ENCODE assay signal across 33 mouse cellular contexts in genomic region chr8:121943716-121944115, GRCm38 (mm10). TPM values are rescaled to one million over a fixed set of nuclear protein-coding genes. Genes with fewer than 3 reads are reported as not detected.
DNase-seq lines count a peak whose midpoint lies in the region; ATAC-seq lines count a peak whose summit lies in the region.
"Had no signal": no experiment of that assay in that cellular context is flagged by ENCODE, and none has a peak within 500 bp of the region (broad histone marks: within the 10 kb centered on the region; RNA-seq: fewer than 3 reads in every experiment).

No protein-coding gene starts in this region.

- no peak for ATAC-seq in kidney, embryonic 16.5 days (ENCODE audit: low FRiP score, low TSS enrichment)
- no peak for ATAC-seq in liver, embryonic 16.5 days (ENCODE audit: low read depth)
- ATAC-seq in liver, embryonic 12.5 days = no peak
- ATAC-seq: CD4-positive, CD25-positive, alpha-beta regulatory T cell, adult 4 months; forebrain, embryonic 13.5 days; midbrain, embryonic 16.5 days had no signal

- intact Hi-C loops in gastrocnemius, postnatal 14 days (cut with DNase I; ENCODE audit: low total_unique reads) = no loop called here

- H3K9me3 ChIP-seq in kidney, embryonic 16.5 days (ENCODE audit: low read length) = no peaks in the 10 kb centered on the region
- H3K9me3 ChIP-seq in liver, embryonic 16.5 days (replicated peaks; ENCODE audit: control insufficient read depth, low read length) = no peaks in the 10 kb centered on the region
- H3K9me3 ChIP-seq in liver, embryonic 12.5 days (replicated peaks) = no peaks in the 10 kb centered on the region
- H3K9me3 ChIP-seq: forebrain, embryonic 13.5 days; hindbrain, embryonic 13.5 days; limb, embryonic 15.5 days had no signal

- WGBS in kidney, embryonic 16.5 days = 78% methylated on average over 8 of the region's 8 CpGs
- WGBS in liver, embryonic 16.5 days (ENCODE audit: insufficient replicate concordance) = 76% methylated on average over 8 of the region's 8 CpGs
- 73% methylated on average over 8 of the region's 8 CpGs for WGBS in liver, embryonic 12.5 days (ENCODE audit: insufficient replicate concordance)

- peak; percentile 68 for DNase-seq in gastrocnemius, postnatal 25 days
- no peak for DNase-seq in gastrocnemius, postnatal 14 days
- peak; percentile 58 for DNase-seq in kidney, adult 9 months
- DNase-seq in skeletal muscle tissue, adult 2 months (ENCODE audit: low read depth, low spot score) = peak; percentile 91
- DNase-seq: adrenal gland, postnatal 14 days; cerebellum, adult 11 months; cerebellum, adult 9-10 months; cerebellum, postnatal 36 days; heart, adult 2 months; heart, postnatal 4 days; lung, embryonic 14.5 days; lung, postnatal 14 days; right cerebral cortex, postnatal 25 days; spleen, adult 18-20 months; thymus, adult 18-20 months; thymus, postnatal 25 days had no signal

- no peak overlapping the region for H3K27ac ChIP-seq in kidney, embryonic 16.5 days (ENCODE audit: low read length)
- peak overlapping the region; percentile 29; the same call in 1 of the 2 replicates for H3K27ac ChIP-seq in liver, embryonic 16.5 days (ENCODE audit: low read length)
- H3K27ac ChIP-seq in liver, embryonic 12.5 days = no peak overlapping the region
- H3K27ac ChIP-seq: forebrain, embryonic 13.5 days; heart, adult 2 months; hindbrain, embryonic 13.5 days; layer of hippocampus, adult 2 months; left cerebral cortex, adult 2 months; limb, embryonic 15.5 days had no signal

- H3K4me2 ChIP-seq in kidney, embryonic 16.5 days (replicated peaks; ENCODE audit: low read depth, low read length) = no peak overlapping the region
- H3K4me2 ChIP-seq in liver, embryonic 16.5 days (ENCODE audit: low read depth, low read length) = peak overlapping the region; percentile 36
- no peak overlapping the region for H3K4me2 ChIP-seq in liver, embryonic 12.5 days
- H3K4me2 ChIP-seq: forebrain, embryonic 13.5 days; heart, embryonic 12.5 days; hindbrain, embryonic 13.5 days; limb, embryonic 15.5 days; lung, embryonic 14.5 days had no signal

- H3K4me3 ChIP-seq in kidney, embryonic 16.5 days (ENCODE audit: low read length) = no peak overlapping the region
- peak overlapping the region; percentile 22; the same call in 1 of the 2 replicates for H3K4me3 ChIP-seq in liver, embryonic 16.5 days (ENCODE audit: low read depth, low read length)
- H3K4me3 ChIP-seq in liver, embryonic 12.5 days = no peak overlapping the region
- H3K4me3 ChIP-seq: forebrain, embryonic 13.5 days; heart, adult 2 months; heart, embryonic 12.5 days; hindbrain, embryonic 13.5 days; layer of hippocampus, adult 2 months; left cerebral cortex, adult 2 months; limb, embryonic 15.5 days had no signal

- H3K9ac ChIP-seq in kidney, embryonic 16.5 days (replicated peaks; ENCODE audit: low read length) = no peak overlapping the region
- H3K9ac ChIP-seq in liver, embryonic 16.5 days (ENCODE audit: low read depth, low read length) = peak overlapping the region; percentile 34; the same call in 1 of the 2 replicates
- H3K9ac ChIP-seq in liver, embryonic 12.5 days = no peak overlapping the region
- H3K9ac ChIP-seq: forebrain, embryonic 13.5 days; heart, embryonic 12.5 days; hindbrain, embryonic 13.5 days; limb, embryonic 15.5 days; lung, embryonic 14.5 days had no signal

- H3K27me3 ChIP-seq in kidney, embryonic 16.5 days (ENCODE audit: insufficient read depth, low read length) = no peaks in the 10 kb centered on the region
- no peaks in the 10 kb centered on the region for H3K27me3 ChIP-seq in liver, embryonic 16.5 days (ENCODE audit: control insufficient read depth, insufficient read depth, low read depth, low read length)
- peaks cover 34% of the 10 kb centered on the region for H3K27me3 ChIP-seq in liver, embryonic 12.5 days (replicated peaks)
- H3K27me3 ChIP-seq: forebrain, embryonic 13.5 days; hindbrain, embryonic 13.5 days; limb, embryonic 15.5 days had no signal

- no peaks in the 10 kb centered on the region for H3K36me3 ChIP-seq in kidney, embryonic 16.5 days (ENCODE audit: insufficient read depth, low read length)
- H3K36me3 ChIP-seq in liver, embryonic 16.5 days (ENCODE audit: control insufficient read depth, insufficient read depth) = peaks cover 1% of the 10 kb centered on the region; the same call in 1 of the 2 replicates
- no peaks in the 10 kb centered on the region for H3K36me3 ChIP-seq in liver, embryonic 12.5 days
- H3K36me3 ChIP-seq: heart, embryonic 12.5 days; hindbrain, embryonic 13.5 days; limb, embryonic 15.5 days had no signal

- H3K4me1 ChIP-seq in kidney, embryonic 16.5 days (ENCODE audit: insufficient read depth, low read length) = peaks cover 16% of the 10 kb centered on the region
- peaks cover 22% of the 10 kb centered on the region for H3K4me1 ChIP-seq in liver, embryonic 16.5 days (ENCODE audit: control insufficient read depth, low read depth, low read length)
- peaks cover 27% of the 10 kb centered on the region for H3K4me1 ChIP-seq in liver, embryonic 12.5 days

RNA-seq across cellular contexts. Expression of gene Car5a, which starts 1.0 kb away (rescaled TPM):
- total RNA-seq in gastrocnemius, postnatal 25 days (2021) = not detected
- total RNA-seq in gastrocnemius, postnatal 14 days (2021) = not detected
- not detected in 2 replicates for polyA plus RNA-seq in kidney, embryonic 16.5 days (2015; fragmentation: Nextera tagmentation; extraction: Ambion mirVana)
- 5.6 and 8.4 TPM in 2 replicates for polyA plus RNA-seq in liver, embryonic 16.5 days (2015; fragmentation: Nextera tagmentation; extraction: Ambion mirVana)
- polyA plus RNA-seq in liver, embryonic 12.5 days (2016; fragmentation: Nextera tagmentation; extraction: Ambion mirVana) = 0.69 and 0.85 TPM in 2 replicates
- total RNA-seq: heart, adult 2 months; heart, postnatal 4 days; layer of hippocampus, adult 2 months; layer of hippocampus, postnatal 14 days; left cerebral cortex, adult 2 months; left cerebral cortex, postnatal 36 days; neutrophil, adult 5-6 weeks had no signal
- polyA plus RNA-seq: CD4-positive, CD25-positive, alpha-beta regulatory T cell, adult 4 months; embryonic facial prominence, embryonic 11.5 days; forebrain, embryonic 13.5 days; heart, adult 2 months; heart, embryonic 12.5 days; heart, postnatal 0 days; limb, embryonic 15.5 days; lung, embryonic 14.5 days; neural tube, embryonic 11.5 days had no signal

RNA-seq across cellular contexts. Expression of gene Banp, which starts 5.8 kb away (rescaled TPM):
- 10 to 100 TPM; 11.3 to 13.9 TPM for total RNA-seq in gastrocnemius, postnatal 25 days (2021)
- total RNA-seq in gastrocnemius, postnatal 14 days (2021) = 1 to 10 TPM; 8.3 to 8.4 TPM
- 50.7 TPM in 2 replicates for polyA plus RNA-seq in kidney, embryonic 16.5 days (2015; fragmentation: Nextera tagmentation; extraction: Ambion mirVana)
- 17.1 and 20.2 TPM in 2 replicates for polyA plus RNA-seq in liver, embryonic 16.5 days (2015; fragmentation: Nextera tagmentation; extraction: Ambion mirVana)
- polyA plus RNA-seq in liver, embryonic 12.5 days (2016; fragmentation: Nextera tagmentation; extraction: Ambion mirVana) = 22.4 and 25.4 TPM in 2 replicates

RNA-seq across cellular contexts. Expression of gene Slc7a5, which starts 36.2 kb away (rescaled TPM):
- 1 to 10 TPM; 1.8 to 2.0 TPM for total RNA-seq in gastrocnemius, postnatal 25 days (2021)
- total RNA-seq in gastrocnemius, postnatal 14 days (2021) = 1 to 10 TPM; 4.2 to 5.7 TPM
- 15.1 and 17.0 TPM in 2 replicates for polyA plus RNA-seq in kidney, embryonic 16.5 days (2015; fragmentation: Nextera tagmentation; extraction: Ambion mirVana)
- polyA plus RNA-seq in liver, embryonic 16.5 days (2015; fragmentation: Nextera tagmentation; extraction: Ambion mirVana) = 32.9 and 36.9 TPM in 2 replicates
- polyA plus RNA-seq in liver, embryonic 12.5 days (2016; fragmentation: Nextera tagmentation; extraction: Ambion mirVana) = 52.6 and 58.9 TPM in 2 replicates
